Mouse (Mus musculus) cerebellum, adult 9-11 months (tissue): ENCODE data around the gene Tex46.
A peak's percentile ranks its signal among the peaks of the same experiment; 100 is the strongest.

ENCODE experiments used
- DNase-seq: peaks from one replicate; pipeline ENCODE4 v3.0.0; 2022

The Tex46 gene

DNA sequence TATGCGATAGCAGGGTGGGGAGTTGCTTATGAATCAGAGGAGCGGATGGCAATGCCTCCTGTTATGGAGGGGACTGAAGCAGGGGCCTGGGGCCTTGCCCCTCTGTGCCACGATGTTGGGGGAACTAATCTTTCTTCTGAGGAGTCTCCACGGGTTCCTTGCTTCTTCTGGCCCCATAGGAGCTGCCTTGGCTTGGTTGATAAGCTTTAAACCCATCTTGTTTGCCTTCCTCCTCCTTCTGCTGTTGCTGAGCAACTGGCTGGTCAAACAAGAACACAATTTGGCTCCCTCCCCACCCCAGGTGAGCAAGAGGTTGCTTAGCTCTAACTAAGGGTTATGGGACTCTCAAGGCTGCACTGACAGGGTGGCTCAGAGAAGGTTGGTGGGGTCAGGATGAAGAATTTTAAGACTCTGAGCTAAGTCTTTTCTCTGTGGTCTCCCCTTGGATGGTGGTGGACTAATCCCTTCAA, at the start of gene Tex46:
Gene Tex46, plus strand, starts transcription at position 51 of the 470 bp plus-strand sequence.
- DNase-seq: no peak

DNA sequence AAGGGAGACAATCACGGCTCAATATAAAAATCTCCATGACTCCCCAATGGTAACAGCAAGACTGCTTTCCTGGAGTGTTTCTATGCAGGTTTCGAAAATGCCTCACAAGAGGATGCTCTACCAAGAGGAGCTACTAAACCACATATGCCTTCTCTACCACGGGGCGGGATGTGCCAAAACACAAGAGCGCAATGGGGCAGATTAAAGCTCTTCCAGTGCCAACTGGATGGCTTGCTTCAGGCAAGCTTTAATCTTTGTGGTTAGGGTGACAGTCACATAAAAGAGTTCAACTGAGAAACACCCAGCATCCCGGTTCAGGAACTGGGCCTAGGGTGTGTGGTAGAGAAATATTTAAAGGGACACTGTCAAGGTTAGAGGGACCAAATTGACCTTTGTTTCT, 47.5 kb upstream of the Tex46 start:
- DNase-seq: peak; percentile 57

DNA sequence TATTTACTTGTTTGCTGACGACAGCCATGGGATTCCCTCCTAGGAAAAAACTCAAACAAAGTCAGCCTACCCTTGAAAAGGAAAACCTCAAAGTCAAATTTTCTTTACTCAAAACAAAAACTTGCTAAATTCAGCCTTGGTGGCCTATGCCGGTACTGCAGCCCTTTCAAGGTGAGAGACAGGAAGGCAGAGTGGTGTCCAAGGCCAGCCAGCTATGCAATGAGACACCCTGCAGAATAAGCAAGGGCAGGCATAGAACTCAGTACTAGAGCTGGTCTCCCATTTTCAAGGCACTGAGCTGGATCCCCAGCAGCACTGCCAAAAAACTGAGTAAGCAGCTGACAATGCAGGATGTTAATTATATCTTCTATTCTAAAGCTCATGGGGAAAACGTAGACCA, 41.6 kb upstream of the Tex46 start:
- DNase-seq: no peak

DNA sequence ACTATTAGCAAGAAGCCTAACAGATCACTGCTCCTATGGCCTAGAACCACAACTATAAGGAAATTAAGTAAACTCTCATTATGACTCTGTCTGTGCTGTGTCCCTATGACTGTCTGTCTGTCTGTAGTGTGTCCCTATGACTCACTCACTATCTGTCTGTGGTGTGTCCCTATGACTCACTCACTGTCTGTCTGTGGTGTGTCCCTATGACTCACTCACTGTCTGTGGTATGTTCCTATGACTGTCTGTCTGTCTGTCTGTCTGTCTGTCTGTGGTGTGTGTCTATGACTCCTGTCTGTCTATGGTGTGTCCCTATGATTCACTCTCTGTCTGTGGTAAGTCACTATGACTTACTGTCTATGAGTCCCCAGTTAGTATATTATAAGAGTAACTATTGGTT, 40.2 kb upstream of the Tex46 start:
- no peak for DNase-seq

DNA sequence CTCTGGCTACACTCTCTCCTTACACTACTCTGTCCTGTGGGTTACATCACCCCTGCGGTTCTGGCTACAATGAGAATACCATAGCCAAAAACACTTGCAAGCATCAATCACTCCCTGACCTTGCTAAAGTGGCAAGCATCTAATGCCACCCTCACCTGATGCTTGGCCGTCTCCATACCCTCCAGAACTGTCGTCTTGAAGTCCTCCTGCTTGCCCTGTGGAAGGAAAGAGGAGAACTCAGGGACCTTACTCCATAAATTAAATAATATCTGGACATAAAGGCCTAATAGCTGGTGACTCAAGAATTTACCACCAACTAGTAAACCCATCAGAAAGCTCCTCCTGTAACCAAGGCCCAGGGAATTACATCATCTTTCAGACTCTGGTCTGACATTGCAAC, 28.4 kb upstream of the Tex46 start:
- no peak for DNase-seq

DNA sequence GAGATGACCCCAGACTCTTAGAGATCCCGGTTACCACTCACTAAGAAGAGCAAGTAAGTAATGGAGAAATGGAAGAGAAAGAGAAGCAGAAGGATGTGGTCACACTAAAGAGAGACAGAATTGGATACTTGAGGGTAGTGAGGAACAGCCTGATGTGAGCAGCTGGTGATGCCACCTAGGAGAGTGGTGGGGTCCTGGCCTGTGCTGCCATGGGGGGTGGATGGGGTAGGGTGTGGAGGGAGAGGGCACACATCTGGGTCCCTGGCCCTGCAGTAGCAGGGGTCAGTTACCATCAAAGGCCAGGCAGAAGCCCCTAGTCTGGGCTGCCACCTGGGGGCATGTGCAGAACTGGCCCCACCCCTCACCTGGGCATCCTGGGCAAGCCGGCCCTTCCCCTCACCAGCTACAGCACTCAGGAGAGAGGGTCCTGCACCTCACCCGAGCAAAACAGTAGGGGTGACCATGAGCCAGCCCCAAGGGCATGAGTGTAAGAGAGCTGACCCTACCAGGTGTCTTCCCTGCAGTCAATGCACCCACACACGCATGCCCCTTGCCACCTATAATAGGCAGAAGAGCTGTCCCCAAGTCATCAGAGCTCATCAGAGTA, 22.9 kb upstream of the Tex46 start:
- no peak for DNase-seq

DNA sequence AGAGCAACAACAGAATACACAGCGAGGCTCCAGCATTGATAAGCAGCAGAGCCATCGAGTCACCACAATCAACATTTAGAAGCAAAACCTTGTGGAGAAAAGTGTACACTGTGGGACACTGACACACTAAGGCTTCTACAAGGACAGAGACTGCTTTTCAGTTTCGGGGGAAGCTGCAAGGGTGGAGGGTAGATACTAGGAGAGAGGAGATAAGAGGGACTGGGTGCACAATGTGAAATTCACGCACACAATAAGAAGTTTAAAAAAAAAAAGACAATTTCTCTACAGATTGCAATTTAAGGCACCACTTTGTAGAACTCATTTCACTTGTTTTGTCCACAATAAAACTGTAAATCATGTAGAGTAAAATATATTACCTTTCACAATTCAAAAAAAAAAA, 22.2 kb upstream of the Tex46 start:
- no peak for DNase-seq

DNA sequence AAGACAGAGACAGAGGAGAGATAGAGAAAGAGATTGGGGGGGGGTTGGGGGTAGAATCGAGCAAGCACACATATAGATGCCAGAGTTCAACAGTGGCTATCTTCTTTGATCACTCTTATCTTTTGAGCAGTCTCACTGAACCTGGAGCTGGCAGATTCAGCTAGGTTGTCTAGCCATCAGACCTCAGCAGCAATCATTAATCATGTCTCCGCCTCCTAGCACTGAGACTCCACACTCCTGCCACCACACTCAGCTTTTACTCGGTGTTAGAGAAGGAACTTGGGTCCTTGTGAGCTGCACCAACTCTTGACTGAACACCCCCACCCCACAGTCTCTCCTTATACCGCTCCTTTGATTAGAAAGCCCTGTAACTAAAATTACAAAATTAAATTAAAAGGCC, 18.1 kb upstream of the Tex46 start:
- no peak for DNase-seq

DNA sequence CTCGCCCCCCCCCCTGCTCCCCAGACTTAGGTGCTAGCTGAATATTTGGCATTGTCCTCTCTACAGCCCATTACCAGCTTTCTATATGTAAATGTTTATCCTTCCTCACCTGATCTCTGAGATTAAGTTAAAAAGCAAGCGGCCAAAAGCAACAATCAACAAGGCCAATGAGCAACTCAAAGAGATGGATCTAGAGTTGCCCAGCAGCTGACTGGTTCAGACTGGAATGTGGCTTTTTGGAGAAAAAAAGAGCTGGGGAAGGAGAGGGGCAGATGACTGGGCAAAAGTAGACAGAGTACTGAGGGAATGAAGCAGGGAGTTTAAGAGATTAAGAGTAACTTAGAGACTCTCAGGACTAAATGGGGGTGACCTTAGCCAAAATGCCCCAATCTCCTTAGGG, 16.2 kb upstream of the Tex46 start:
- DNase-seq: no peak

DNA sequence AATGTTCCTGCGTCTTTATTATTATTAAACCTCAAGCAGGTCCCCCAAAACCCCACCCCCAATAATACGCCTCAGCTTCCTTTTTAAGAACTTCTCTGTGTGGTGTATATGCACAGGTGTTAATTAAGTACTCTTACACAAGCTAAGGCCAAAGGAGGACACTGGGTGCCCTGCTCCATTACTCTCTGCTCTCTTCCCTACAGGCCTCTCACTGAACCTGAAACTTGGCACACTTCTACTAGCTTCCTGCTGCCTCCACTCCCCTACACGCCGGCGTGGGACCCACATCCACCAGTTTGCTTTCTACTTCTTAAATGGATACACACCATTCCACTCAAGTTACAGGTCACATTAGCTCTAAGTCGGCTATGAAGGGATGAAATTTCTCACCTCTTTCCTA, 15.0 kb upstream of the Tex46 start:
- DNase-seq: no peak

DNA sequence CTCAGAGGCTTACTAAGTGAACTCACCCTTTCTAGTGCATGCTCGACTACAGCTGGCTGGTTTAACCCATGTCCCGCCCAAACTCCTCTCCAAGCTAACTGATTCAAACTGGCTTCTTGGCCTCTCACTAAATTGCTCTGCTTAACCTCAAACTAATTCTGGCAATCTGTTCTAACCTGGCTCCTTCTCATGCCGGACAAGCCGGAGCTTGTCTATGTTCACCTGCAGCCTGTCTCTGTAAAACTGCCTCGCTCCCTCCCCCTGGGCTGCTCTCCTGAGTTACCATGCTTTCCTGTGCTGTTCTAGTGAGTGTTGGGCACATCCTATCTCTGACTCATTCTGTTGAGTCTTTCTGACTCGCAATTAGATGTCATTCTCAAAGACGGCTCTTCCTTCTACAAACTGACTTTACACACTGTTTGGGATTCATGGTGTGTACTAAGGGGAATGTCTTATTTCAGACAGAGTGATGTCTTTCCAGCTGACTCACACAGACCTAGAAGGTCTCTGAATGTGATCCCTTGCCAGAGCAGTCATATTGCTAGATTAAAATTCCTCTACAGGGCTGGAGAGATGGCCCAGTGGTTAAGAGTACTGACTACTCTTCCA, 11.9 kb upstream of the Tex46 start:
- DNase-seq: no peak

DNA sequence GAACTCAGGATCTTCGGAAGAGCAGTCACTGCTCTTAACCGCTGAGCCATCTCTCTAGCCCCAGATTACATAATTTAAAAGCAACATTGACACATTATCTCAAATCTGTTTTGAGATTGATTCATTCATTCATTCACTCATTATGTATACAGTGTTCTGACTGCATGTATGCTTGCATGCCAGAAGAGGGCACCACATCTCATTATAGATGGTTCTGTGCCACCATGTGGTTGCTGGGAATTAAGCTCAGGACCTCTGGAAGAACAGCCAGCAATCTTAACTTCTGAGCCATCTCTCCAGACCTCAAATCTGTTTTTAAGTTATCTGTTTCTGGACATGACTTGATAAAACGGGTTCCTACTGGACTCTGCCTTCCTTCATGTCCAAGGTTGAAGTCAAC, 10.4 kb upstream of the Tex46 start:
- DNase-seq: no peak

DNA sequence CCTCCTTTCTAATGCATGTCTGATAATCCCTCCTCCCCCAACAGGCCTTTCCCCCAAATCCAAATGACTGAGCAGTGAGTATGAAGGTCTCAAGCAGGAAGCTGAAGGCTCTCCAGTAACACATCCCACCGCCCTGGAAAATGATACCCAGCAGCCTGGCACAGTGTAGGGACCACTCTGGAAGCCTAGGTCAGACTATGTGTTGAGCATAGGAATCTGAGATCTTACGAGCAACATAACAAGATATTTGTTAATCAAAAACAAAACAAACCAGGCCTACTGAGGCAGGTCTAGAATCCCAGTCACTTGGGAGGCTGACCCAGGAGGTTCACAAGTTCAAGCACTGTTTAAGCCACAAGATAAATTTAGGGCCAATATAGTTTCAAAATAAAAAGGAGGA, 9.7 kb upstream of the Tex46 start:
- DNase-seq: no peak

DNA sequence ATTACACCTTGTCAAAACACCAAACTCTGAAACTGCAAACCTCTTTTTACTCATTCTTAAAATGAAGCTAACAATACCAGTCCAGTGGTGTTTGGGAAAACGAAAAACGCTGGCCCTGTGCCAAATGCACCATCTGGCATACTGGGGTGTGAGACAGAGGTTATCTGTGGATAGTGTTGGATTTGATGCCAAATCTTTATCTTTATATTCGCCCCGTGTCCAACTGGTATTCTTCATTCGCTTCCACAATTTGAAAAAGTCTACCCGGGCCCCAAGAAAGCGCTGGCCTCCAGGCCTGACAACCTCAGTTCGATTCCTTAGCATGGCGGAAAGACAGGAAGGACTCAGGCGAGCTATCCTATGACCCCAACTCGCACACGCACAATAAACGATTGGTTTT, 8.8 kb upstream of the Tex46 start:
- DNase-seq: peak; percentile 62

DNA sequence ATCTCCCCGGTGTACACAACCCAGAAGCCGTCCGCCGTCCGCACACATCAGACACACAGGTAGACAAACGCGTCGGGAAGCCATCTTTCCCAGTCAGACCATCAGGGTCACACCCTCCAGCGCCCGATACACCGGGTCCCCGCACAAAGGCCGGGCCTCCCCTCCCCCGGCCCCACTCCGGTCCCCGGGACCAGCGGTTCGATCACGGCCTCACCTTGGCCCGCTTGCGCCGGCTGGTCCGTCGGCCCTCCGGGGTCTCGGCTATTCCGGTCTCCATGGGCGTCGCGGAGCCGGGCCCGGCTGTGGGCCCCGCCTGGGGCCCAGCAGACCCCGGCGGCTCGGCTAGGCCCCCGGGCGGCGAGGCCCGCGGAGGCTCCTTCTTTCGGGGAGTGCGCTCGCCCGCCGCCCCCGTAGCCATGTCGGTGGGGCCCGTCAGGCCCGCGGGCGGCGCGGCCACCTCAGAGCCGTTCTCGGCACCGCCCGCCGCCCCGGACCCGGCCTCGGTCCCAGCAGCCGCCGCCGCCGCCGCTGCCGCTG, 8.2 kb upstream of the Tex46 start:
- DNase-seq: peak; percentile 47

DNA sequence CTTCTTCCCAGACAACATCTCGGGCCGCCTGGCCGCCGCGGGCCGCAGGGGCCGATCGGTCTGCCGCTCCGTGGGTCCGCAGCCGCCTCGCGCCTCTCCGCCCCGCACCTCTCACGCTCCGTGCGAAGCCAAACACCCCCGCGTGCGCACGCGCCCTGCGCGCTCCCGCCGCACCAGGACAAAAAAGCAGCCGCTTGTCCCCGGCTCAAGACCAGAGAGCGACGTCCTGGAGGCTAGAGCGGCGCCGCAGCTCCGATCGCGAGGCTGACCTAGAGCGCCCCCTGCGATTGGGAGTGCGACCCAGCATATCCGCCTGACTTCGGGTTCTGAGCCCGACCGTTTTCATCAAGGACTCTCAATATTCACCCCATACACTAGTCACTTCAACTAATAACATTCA, 7.7 kb upstream of the Tex46 start, which contains the start of gene Kdm1a:
Gene Kdm1a, minus strand, starts transcription at position 156 of the 400 bp plus-strand sequence.
- peak; percentile 94 for DNase-seq

DNA sequence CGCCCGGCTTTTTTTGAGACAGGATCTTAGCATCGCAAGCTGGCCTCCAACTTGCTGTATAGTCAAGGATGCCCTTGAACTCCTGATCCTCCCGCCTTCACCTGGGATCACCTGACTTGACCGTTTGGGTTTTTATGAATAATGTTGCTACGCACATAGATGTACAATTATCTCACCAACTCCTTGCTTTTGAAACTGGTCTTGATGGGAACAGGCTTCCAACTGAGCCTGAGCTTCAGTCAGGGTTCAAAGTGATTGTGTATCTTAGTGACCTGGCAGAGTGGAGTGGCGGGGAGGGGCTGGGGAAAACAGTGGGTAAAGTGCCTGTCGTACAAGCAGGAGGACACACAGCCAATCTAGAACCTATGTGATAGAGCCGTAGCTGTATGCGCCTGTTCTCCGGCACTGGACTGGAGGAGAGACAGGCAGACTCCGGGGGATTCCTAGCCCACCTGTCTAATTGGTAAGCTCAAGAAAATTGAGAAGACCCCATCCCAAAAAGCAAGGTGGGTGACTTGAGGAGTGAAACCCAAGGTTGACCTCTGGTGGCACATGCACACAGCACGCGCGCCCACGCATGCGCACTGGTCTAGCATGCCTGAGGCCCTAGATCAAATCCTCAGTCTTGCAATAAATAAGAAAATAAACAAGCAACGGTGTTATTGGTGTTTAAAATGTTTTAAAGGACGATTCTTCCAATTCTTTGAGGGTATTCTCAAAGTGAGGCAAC, 4.3 kb upstream of the Tex46 start:
- DNase-seq: no peak

DNA sequence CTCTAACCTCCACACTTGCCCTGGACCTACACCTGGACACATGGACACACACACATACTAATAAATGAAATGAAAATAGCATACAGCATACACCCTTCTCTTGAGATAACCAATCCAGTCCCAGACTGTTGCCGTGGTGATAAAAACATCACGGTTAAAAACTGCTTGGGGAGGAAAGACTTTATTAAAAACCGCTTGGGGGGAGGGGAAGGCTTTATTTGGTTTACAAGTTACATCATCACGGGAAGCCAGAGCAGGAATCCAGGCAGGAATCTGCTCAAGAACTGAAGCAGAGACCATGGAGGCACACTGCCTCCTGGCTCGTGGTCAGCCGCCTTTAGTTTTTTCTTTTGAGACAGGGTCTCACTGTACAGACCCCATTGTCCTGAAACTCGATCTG, 3.4 kb downstream of the Tex46 start:
- no peak for DNase-seq

DNA sequence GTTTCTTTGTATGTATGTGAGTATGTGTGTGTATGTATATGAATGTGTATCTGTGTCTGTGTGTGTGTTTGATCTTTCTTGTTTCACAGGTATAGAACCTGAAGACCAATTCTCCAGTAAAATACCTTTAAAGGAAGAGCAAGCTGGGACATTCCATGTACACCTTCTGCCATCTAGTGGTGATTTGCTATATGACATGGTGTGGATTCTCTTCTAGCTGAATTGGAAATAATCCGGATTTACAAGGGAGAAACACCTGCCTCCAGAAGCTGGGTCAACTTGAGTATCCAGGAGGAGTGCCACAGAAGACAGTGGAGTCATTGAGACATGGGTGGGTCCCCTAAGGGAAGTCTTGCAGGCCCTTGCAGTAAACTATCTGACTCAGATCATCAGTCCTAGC, 11.1 kb downstream of the Tex46 start:
- DNase-seq: peak; percentile 39

DNA sequence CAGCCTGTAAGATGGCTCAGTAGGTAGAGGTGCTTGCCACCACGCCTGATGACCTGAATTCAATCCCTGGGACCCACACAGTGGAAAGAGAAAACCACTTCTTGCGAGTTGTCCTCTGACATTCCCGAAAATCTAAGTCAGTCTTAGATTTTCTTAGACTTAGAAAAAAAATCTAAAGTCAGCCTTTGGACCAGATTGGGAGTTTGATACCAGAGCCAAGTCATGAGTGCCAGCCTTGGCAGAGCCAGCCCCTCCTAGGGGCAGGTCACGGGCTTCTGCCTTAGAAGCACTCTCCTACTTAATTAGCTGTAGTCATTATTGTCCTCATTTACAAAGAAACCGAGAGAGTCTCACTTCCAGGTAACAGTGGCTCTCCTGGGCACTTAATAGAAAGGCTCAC, 11.7 kb downstream of the Tex46 start:
- DNase-seq: no peak

DNA sequence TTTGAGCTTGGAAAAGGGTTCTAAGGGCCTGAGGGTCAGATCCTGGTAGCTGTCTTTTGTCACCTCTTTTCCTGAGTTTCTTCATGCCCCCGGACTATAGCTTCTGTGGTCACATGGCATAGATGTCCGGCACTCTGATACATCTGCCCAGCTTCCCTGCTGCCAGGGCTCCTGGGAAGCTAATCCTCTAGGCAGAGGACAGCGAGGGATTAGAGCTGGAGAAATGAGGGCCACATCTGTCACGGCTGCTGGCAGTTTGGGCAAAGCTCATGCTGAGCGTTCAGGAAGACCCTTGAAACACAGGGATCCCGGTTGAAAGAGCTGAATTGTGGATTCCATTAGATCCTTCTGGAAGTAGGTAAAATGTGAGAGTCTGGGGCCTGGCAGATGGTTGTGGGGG, 12.2 kb downstream of the Tex46 start, which contains the start of gene Lactbl1:
Gene Lactbl1, plus strand, starts transcription at position 234 of the 400 bp plus-strand sequence.
- DNase-seq: no peak

DNA sequence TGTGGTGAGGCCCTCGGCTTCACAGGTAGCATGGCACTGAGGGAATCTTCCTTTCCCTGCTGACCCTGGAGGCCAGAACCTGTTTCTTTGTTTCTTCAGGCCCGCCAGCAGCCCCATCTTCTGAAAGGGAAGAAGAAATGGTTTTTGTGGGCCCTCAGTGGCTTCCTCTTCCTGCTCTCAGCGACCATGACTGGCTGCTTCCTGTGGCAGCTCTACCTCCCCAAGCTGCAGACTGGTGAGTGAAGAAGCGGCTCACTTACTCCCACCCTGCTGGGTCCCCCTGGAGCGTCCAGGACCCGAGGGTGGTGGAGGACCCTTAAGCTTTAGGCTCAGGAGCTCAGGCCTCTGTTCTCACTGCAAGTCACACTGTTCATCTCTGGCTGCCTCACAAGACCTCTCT, 16.4 kb downstream of the Tex46 start:
- DNase-seq: no peak

DNA sequence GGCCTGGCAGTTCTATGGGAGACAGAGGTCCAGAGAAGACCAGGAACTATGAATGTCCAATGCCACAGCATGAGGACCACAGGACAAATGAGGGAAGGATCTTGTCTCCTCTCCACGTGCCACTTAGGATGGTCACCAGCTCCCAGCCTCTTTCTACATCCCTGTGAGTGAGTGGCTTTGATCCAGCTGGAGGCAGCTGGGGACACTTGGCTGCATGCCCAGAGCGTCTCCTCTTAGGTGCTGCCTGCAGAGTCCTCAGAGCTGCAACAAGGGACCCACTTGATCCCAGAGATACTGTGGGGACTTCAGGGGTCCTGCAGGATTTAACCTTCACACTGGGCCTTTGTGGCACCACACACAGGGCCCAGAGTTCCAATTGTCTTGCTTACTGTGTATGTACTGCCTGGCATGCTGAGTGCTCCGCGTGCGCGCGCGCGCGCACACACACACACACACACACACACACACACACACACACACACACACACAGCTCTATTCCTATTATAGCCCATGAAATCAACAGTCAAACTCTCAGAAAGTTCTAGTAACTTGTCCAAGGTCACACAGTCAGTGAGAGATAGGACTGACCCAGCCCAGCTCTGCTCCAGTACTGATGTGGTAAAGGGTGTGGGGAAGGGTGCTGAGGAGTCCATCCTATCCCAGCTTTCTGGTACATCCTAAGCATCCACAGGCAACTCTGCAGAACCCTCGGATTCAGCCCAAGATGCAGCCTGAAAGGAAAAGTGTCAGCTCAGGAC, 21.2 kb downstream of the Tex46 start:
- no peak for DNase-seq
